Mouse (Mus musculus) cerebellum, postnatal 25 days (tissue): ENCODE data around the gene Cacnb2.

Experiments used
- DNase-seq, 2 experiments: peaks; one replicate each; pipeline ENCODE4 v3.0.0; 2021; ENCODE audit warnings: mixed read lengths in 2 of 2

Cacnb2 gene

DNA sequence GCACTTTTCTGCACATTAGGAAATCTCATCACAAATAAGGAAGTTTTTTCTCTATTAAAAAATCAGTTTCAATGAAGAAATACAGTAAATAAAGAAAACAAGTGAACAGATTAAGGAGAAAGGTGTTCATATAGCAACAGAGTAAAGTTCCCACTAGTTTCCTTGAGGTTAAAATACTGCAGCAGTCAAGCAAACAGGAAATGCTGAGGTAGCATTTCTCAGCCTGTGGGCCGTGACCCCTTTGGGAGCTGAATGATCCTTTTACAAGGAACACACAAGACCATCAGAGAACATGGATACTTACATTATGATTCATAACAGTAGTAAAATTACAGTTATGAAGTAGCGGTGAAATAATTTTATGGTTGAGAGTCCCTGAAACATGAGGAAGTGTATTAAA, 185.1 kb downstream of the Cacnb2 start:
- no peak for DNase-seq

GRCm38 (mm10) chr2:14801446-14802046, 198.7 kb downstream of the Cacnb2 start:
- DNase-seq: no peak

- no peak for DNase-seq
Observed at GRCm38 (mm10) chr2:14807650-14808347, 204.9 kb downstream of the Cacnb2 start.

GRCm38 (mm10) chr2:14814977-14815376, 212.1 kb downstream of the Cacnb2 start:
- no peak for DNase-seq

DNA sequence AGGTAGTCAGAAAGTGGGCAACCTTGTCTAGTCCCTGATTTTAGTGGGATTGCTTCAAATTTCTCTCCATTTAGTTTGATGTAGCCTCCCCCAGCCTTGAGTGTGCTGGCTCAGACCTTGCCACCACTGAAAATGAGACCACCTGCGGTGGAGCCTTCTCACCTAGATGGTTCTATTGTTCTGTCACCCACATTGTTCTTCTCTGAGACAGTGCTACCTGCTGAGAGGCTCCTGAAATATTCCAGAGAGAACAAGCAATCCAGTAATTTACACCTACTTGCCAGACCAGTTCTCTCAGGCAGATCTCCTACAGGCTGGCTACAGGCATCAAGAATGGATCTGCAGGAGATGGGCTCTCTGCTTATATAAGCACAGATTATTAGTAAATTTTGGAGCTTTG, 215.8 kb downstream of the Cacnb2 start:
- no peak for DNase-seq

- DNase-seq: no peak
Observed at GRCm38 (mm10) chr2:14820946-14821345, 218.1 kb downstream of the Cacnb2 start.

GRCm38 (mm10) chr2:14823105-14823504, 220.2 kb downstream of the Cacnb2 start:
- DNase-seq: no peak

GRCm38 (mm10) chr2:14823816-14824348, 221.0 kb downstream of the Cacnb2 start:
- no peak for DNase-seq

GRCm38 (mm10) chr2:14825146-14825545, 222.3 kb downstream of the Cacnb2 start:
- DNase-seq: no peak

DNA sequence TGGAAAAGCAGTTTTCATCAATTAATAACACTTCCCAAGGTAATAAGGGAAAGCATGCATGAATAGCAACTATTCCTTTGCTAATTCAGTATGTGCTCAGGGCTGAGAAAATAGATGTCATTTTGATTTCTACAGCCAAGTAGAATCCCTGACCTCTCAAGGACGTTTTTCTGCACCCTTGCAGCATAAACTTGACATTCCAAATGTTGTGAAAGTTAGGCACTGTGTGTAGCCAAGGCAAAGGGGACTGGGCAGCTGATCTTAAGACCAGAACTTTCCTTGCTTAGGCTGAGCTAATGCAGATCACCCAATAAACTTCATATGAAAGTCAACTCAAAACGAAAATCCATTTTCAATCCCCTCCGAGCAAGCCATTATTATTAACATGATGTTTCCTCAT, 226.6 kb downstream of the Cacnb2 start:
- DNase-seq: no peak

DNA sequence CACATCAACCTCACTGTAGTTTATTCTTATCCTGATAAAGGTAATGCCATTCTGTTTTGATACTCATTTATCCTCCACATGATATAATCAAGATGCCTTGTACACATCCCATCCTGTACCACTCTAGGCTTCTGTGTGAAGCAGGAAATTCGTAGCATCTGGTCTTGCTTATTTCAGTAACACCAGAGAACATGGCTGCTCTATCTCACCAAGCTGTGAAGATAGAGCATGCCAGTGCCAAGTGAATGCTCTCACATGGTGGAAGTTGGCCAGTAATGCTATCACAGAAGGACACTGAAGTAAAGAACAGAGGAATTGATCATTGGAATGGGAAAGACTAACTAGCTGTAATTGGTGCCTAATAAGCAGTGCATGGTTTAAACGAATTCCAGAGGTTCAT, 228.4 kb downstream of the Cacnb2 start:
- DNase-seq: no peak

DNA sequence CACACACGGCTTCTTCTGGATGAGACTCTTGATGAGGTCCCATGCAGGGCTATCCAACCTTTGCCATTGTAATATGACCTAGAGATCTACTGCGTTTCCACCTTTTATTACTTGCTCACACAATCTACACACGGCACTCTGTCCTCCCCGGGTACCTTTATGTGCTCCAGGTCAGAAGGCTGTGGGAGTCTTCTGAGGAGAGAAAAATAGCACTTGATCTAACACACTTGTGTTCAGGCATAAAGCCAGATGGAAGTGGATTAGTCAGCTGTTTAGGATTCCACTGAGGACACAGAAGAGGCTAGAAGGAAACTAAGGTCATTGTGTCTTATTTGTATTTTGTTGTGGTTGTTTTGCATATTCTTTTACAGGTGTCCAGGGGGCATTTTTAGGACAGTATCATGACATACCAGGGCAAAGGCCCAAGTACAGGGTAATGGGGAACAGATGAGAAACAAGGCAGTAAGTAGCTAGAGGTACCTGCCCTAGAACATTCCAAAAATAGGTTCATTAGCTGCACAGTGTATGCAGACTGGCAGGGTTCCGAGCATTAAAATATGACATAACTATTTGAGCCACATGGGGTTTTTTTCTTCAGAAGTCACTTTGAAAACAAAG, 231.9 kb downstream of the Cacnb2 start:
- DNase-seq: no peak

GRCm38 (mm10) chr2:14841272-14841671, 238.4 kb downstream of the Cacnb2 start:
- no peak for DNase-seq

DNA sequence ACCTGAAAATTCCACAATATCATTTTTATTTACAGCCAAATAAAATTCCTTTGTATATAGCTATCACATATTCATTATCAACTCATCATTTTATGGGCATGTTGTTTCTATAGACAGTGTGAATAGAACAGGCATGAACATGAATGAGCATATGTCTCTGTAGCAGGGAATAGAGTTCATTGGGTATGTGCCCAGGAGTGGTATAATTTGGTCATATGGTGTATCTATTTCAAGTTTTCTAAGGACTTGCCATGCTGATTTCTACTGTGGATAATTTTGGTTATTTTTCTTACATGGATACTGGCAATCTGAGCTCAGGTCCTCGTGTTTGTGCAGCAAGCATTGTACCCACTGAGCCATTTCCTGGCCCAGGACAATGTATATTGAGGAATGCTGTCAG, 243.8 kb downstream of the Cacnb2 start:
- no peak for DNase-seq

DNA sequence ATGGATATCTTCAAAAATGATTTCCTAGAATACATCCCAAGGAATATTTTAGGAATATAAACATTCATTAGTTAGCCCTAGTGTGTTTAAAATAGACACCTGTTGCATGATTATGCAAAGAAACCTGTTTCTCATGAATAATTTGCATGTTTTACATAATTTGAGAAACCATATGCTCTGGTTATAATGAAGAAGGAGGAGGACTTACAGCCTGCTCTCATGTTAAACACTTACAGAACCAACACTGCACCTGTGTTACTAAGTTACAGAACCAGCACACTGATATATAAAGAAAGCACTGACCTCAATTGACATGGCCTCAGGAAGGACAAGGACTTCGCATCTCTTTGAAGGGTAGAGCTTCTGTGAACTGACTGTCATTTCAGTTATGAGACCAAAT, 244.3 kb downstream of the Cacnb2 start:
- DNase-seq: no peak

DNA sequence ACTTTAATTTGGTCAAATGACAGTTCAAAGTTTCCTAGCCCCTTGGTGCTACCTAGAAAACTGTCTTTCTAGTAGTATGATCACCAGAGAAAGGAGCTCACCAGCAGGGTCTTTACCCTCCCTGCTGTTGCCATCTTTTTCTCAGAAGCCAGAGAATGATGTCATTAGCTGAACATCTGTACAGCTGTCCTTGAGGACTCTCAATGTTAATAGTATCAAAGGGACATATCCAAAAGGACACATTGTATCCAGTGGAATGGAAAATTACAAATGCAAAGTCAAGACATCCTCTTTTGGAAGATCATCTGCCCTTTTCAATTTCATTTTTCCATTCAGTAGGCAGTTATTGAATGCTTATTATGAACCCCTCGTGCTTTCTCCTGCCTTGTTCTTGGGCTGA, 247.9 kb downstream of the Cacnb2 start:
- DNase-seq: no peak

GRCm38 (mm10) chr2:14851383-14851782, 248.5 kb downstream of the Cacnb2 start:
- DNase-seq: no peak

DNA sequence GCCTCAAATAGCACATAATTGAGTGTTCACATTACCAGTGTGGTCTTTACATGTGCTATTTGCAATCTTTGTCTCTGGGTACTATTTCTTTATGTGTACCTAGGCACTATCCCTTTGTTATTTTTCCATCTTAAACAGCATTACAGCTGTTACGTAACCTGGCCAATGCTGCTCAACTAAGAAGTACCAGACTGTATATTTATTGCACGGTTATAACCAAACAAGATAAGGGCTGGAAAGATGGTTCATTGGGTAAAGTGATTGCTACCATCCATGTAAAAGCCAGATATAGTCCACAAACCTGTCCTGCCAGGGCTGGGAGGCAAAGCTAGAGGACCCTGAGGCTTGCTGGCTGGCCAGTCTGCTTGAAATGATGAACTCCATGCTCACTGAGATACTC, 251.2 kb downstream of the Cacnb2 start:
- DNase-seq: no peak

GRCm38 (mm10) chr2:14858301-14858700, 255.4 kb downstream of the Cacnb2 start:
- no peak for DNase-seq

DNA sequence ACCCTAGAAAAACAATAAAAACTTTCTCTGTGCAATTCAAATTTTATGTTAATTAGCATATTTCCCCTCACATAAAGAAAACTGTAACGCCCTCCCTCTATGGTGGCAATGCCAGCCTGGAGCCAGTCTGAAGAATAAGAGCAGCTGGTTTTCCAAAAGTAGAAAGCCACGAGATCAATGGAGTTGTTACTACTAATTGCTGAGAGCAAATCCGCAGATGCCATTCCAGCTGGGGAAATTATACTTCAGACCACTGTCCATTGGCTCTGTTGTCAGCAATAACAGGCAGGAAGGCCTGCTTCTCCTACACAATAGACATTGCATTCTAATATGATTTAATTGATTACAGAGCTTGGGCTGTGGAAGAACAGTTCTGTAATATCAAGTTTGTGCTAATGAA, 257.5 kb downstream of the Cacnb2 start:
- no peak for DNase-seq

- no peak for DNase-seq
Observed at GRCm38 (mm10) chr2:14861613-14862012, 258.7 kb downstream of the Cacnb2 start.

- DNase-seq: no peak
Observed at GRCm38 (mm10) chr2:14862981-14863380, 260.1 kb downstream of the Cacnb2 start.

- DNase-seq: no peak
Observed at GRCm38 (mm10) chr2:14873116-14873515, 270.2 kb downstream of the Cacnb2 start.

DNA sequence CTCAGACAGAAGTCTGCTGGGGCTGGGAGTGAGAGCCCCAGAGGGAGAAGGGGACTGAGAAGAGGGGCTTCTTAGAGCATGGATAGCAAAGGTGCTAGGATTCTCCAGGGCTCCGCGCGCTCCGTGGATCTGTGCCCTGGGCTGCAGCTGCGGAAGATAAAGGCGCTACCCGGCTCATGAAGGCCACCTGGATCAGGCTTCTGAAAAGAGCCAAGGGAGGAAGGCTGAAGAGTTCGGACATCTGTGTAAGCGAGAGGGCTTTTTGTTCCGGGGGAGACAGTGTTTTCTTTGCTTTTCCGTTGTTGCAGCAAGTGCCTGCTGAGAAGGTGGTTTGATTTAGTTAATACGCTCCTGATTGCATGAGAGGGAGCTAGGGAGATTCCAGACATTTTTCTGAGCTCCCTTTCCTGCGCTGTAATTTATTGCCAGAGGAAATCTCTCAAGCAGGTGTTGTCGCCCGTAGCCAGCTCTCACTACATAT, 270.9 kb downstream of the Cacnb2 start:
- DNase-seq: peak; percentile 18 to 26
